Mouse (Mus musculus) myocyte (in vitro differentiated cells): ENCODE data around the gene Foxi3.

ENCODE experiments used
- E2F4 ChIP-seq: IDR thresholded peaks from one replicate; pipeline ENCODE4 v1.6.1; 2011; ENCODE audit warnings: mild to moderate bottlenecking, control low read depth, moderate library complexity; ENCODE audit not compliant: insufficient read depth
- MAX ChIP-seq: IDR thresholded peaks from one replicate; pipeline ENCODE4 v1.6.1; 2011; ENCODE audit warnings: low read depth, mild to moderate bottlenecking, control low read depth
- MYOG ChIP-seq, 3 experiments: IDR thresholded peaks; one replicate each; pipeline ENCODE4 v1.6.1; 2011; ENCODE audit warnings: control low read depth in 2 of 3, low read depth in 2 of 3, mild to moderate bottlenecking in 2 of 3; ENCODE audit not compliant: insufficient read length in 2 of 3, control insufficient read depth in 1 of 3, insufficient read depth in 1 of 3
- POLR2A ChIP-seq: IDR thresholded peaks from one replicate; pipeline ENCODE4 v1.6.1; 2011; ENCODE audit warnings: low read depth, mild to moderate bottlenecking, control low read depth, moderate library complexity; ENCODE audit not compliant: insufficient read length
- REST ChIP-seq: IDR thresholded peaks from one replicate; pipeline ENCODE4 v1.6.1; 2011; ENCODE audit warnings: mild to moderate bottlenecking, control low read depth, moderate library complexity; ENCODE audit not compliant: insufficient read depth, insufficient read length
- TCF12 ChIP-seq: IDR thresholded peaks from one replicate; pipeline ENCODE4 v1.6.1; 2011; ENCODE audit warnings: mild to moderate bottlenecking, control low read depth; ENCODE audit not compliant: poor library complexity, insufficient read depth, severe bottlenecking

- TF ChIP-seq POLR2A: no peak
- TF ChIP-seq TCF12: no peak
- TF ChIP-seq MAX: no peak
- TF ChIP-seq MYOG (IDR thresholded peaks at IDR 0.05; ENCODE audit: control insufficient read depth in 1 of 3, insufficient read depth in 1 of 3, insufficient read length in 2 of 3, low read depth in 2 of 3): no peak
- TF ChIP-seq E2F4: no peak
- TF ChIP-seq REST: no peak
These were observed 44.5 kb upstream of the Foxi3 start for GRCm38 (mm10) chr6:70911668-70912395.
